8 mouse cellular contexts compared by ENCODE assay signal in the genomic region with DNA sequence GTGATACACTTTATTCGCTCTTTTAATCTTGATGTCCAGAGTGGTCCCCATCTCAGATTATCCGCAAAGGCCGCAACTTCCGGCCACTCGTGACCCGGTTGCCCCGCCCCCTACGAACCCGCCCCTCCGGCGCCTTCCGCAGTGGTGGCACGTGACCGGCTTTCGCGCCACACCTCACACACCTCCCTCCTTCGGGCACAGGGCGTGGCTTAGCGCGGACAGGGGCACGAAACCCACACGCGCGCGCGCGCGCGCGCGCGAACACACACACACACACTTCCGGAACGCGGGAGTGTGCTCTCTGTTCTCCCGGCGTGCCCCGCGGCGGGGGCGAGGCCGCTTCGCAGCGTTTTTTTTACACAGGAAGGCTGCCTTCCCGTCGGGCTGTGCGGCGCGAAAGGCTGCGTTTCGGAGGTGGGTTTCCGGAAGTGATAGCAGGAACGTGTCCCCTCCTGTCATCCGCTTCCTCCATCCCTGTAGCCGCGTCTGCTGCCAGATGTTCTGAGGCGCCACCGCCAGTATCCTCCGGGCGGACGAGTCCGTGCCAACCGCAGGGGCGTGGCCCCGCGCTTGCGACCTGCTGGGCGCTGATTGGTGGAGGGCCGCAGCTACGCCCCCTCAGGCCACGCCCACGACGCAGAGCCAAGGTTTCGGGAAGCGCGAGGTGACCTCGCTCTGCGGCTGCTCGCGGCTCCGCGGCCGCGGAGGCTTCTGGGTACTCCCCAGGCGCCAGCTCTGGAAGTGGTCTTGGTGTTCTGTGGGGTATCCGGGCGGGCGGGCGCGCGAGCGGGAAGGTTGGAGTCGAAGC. TPM values are rescaled to one million over a fixed set of nuclear protein-coding genes. Genes with fewer than 3 reads are reported as not detected.
DNase-seq lines count a peak whose midpoint lies in the region; ATAC-seq and TF ChIP-seq lines count a peak whose summit lies in the region.

A gene (minus strand): TSS at position 487 of the 808 bp plus-strand sequence.

- dilution Hi-C loops in CH12.LX (cut with MboI; ENCODE audit: extremely low pct_ligation_motif_present, extremely low pct_unique_long_range_greater_than_20kb, low sequenced_read_pairs), result no loop called here

- DNase-seq in CH12.LX (ENCODE audit: extremely low read depth), result peak; percentile 99
- DNase-seq in c-Kit-positive CD71-positive TER-119-positive erythroid progenitor cells, embryonic 14.5 days (ENCODE audit: low spot score), result peak; percentile 95
- peak; percentile 98 for DNase-seq in heart, postnatal 0 days (ENCODE audit: low spot score)
- DNase-seq in kidney, postnatal 4 days, result peak; percentile 97 to 98

- peak within 1 kb of the TSS; percentile 70 for H3K9ac ChIP-seq in CH12.LX (ENCODE audit: insufficient read depth, low read depth)
- H3K9ac ChIP-seq in forebrain, embryonic 12.5 days, result peak within 1 kb of the TSS; percentile 82
- H3K9ac ChIP-seq in heart, postnatal 0 days (replicated peaks; ENCODE audit: low read depth, low read length), result peak within 1 kb of the TSS; percentile 79
- peak within 1 kb of the TSS; percentile 88 for H3K9ac ChIP-seq in liver, embryonic 16.5 days (ENCODE audit: low read depth, low read length)
- H3K9ac ChIP-seq in neural tube, embryonic 13.5 days, result peak within 1 kb of the TSS; percentile 86

- peak within 1 kb of the TSS; percentile 80 for H3K27ac ChIP-seq in CH12.LX (ENCODE audit: insufficient read depth, low read depth)
- peak within 1 kb of the TSS; percentile 96 for H3K27ac ChIP-seq in forebrain, embryonic 12.5 days
- H3K27ac ChIP-seq in heart, postnatal 0 days (ENCODE audit: low read depth), result peak within 1 kb of the TSS; percentile 97
- H3K27ac ChIP-seq in liver, embryonic 16.5 days (ENCODE audit: low read length), result peak within 1 kb of the TSS; percentile 95
- peak within 1 kb of the TSS; percentile 95 for H3K27ac ChIP-seq in neural tube, embryonic 13.5 days (replicated peaks)
- peak within 1 kb of the TSS; percentile 90 for H3K27ac ChIP-seq in testis, adult 2 months (ENCODE audit: control insufficient read depth, insufficient read depth, low read depth, low read length)

- peaks cover 0 to 21% of the 10 kb centered on the region in 2 experiments for H3K36me3 ChIP-seq in CH12.LX (replicated peaks in 1 of 2; ENCODE audit: control insufficient read depth in 1 of 2, insufficient read depth in 1 of 2, low read length in 1 of 2)
- no peaks in the 10 kb centered on the region for H3K36me3 ChIP-seq in forebrain, embryonic 12.5 days (replicated peaks)
- H3K36me3 ChIP-seq in heart, postnatal 0 days (replicated peaks; ENCODE audit: control insufficient read depth, insufficient read depth, low read length), result no peaks in the 10 kb centered on the region
- H3K36me3 ChIP-seq in liver, embryonic 16.5 days (ENCODE audit: control insufficient read depth, insufficient read depth), result no peaks in the 10 kb centered on the region
- no peaks in the 10 kb centered on the region for H3K36me3 ChIP-seq in neural tube, embryonic 13.5 days
- no peaks in the 10 kb centered on the region for H3K36me3 ChIP-seq in testis, adult 2 months (ENCODE audit: control insufficient read depth, insufficient read depth, low read length)

- peak within 1 kb of the TSS; percentile 86 for H3K4me2 ChIP-seq in CH12.LX (ENCODE audit: insufficient read depth, low read depth, poor library complexity, severe bottlenecking)
- peak within 1 kb of the TSS; percentile 74 for H3K4me2 ChIP-seq in forebrain, embryonic 12.5 days
- H3K4me2 ChIP-seq in heart, postnatal 0 days (ENCODE audit: low read depth, low read length), result peak within 1 kb of the TSS; percentile 65
- H3K4me2 ChIP-seq in liver, embryonic 16.5 days (ENCODE audit: low read depth, low read length), result peak within 1 kb of the TSS; percentile 80
- peak within 1 kb of the TSS; percentile 80 for H3K4me2 ChIP-seq in neural tube, embryonic 13.5 days

- no peaks in the 10 kb centered on the region for H3K9me3 ChIP-seq in CH12.LX (replicated peaks; ENCODE audit: low read length)
- H3K9me3 ChIP-seq in forebrain, embryonic 12.5 days, result no peaks in the 10 kb centered on the region
- H3K9me3 ChIP-seq in heart, postnatal 0 days (replicated peaks; ENCODE audit: control insufficient read depth, low read length), result no peaks in the 10 kb centered on the region
- H3K9me3 ChIP-seq in liver, embryonic 16.5 days (replicated peaks; ENCODE audit: control insufficient read depth, low read length), result no peaks in the 10 kb centered on the region
- no peaks in the 10 kb centered on the region for H3K9me3 ChIP-seq in neural tube, embryonic 13.5 days

- peak; percentile 94 for ATAC-seq in forebrain, embryonic 12.5 days (ENCODE audit: low FRiP score)
- peak; percentile 91 for ATAC-seq in heart, postnatal 0 days (ENCODE audit: insufficient read depth, low read depth)
- ATAC-seq in liver, embryonic 16.5 days (ENCODE audit: low read depth), result peak; percentile 90
- ATAC-seq in neural tube, embryonic 13.5 days (ENCODE audit: low read depth), result peak; percentile 94

- H3K27me3 ChIP-seq in CH12.LX (replicated peaks), result no peaks in the 10 kb centered on the region
- no peaks in the 10 kb centered on the region for H3K27me3 ChIP-seq in forebrain, embryonic 12.5 days
- no peaks in the 10 kb centered on the region for H3K27me3 ChIP-seq in heart, postnatal 0 days (ENCODE audit: control insufficient read depth, insufficient read depth, low read length)
- no peaks in the 10 kb centered on the region for H3K27me3 ChIP-seq in liver, embryonic 16.5 days (ENCODE audit: control insufficient read depth, insufficient read depth, low read depth, low read length)
- no peaks in the 10 kb centered on the region for H3K27me3 ChIP-seq in neural tube, embryonic 13.5 days
- H3K27me3 ChIP-seq in testis, adult 2 months (ENCODE audit: control insufficient read depth, insufficient read depth, low read length), result no peaks in the 10 kb centered on the region

- H3K4me3 ChIP-seq in CH12.LX (replicated peaks in 1 of 3; ENCODE audit: low read depth in 2 of 3, low read length in 2 of 3, poor library complexity in 1 of 3), result peak within 1 kb of the TSS; percentile 68 to 95 (median 82)
- peak within 1 kb of the TSS; percentile 90 for H3K4me3 ChIP-seq in forebrain, embryonic 12.5 days (replicated peaks)
- peak within 1 kb of the TSS; percentile 83 for H3K4me3 ChIP-seq in heart, postnatal 0 days (ENCODE audit: low read depth, low read length)
- peak within 1 kb of the TSS; percentile 91 for H3K4me3 ChIP-seq in liver, embryonic 16.5 days (ENCODE audit: low read depth, low read length)
- H3K4me3 ChIP-seq in neural tube, embryonic 13.5 days, result peak within 1 kb of the TSS; percentile 90
- H3K4me3 ChIP-seq in testis, adult 2 months (ENCODE audit: control insufficient read depth, low read depth, low read length), result peak within 1 kb of the TSS; percentile 82

- peak; percentile 99 for TF ChIP-seq POLR2A in CH12.LX (IDR thresholded peaks at IDR 0.05; ENCODE audit: low read depth, low read length)
- peak; percentile 85 for TF ChIP-seq POLR2A in testis, adult 2 months (IDR thresholded peaks at IDR 0.05; ENCODE audit: control insufficient read depth, low read depth, low read length)

- peaks cover 7% of the 10 kb centered on the region for H3K79me2 ChIP-seq in CH12.LX (replicated peaks; ENCODE audit: control insufficient read depth, extremely low read depth, insufficient read depth, poor library complexity, severe bottlenecking)

- in situ Hi-C loops in CH12.LX (cut with MboI; ENCODE audit: low pct_ligation_motif_present, low pct_unique_long_range_greater_than_20kb, low sequenced_read_pairs), result no loop called here

- peaks cover 9 to 40% of the 10 kb centered on the region in 2 experiments for H3K4me1 ChIP-seq in CH12.LX (ENCODE audit: control insufficient read depth in 1 of 2, insufficient read depth in 2 of 2)
- peaks cover 24% of the 10 kb centered on the region for H3K4me1 ChIP-seq in forebrain, embryonic 12.5 days
- peaks cover 28% of the 10 kb centered on the region for H3K4me1 ChIP-seq in heart, postnatal 0 days (ENCODE audit: control insufficient read depth, insufficient read depth)
- peaks cover 24% of the 10 kb centered on the region for H3K4me1 ChIP-seq in liver, embryonic 16.5 days (ENCODE audit: control insufficient read depth, low read depth, low read length)
- peaks cover 35% of the 10 kb centered on the region for H3K4me1 ChIP-seq in neural tube, embryonic 13.5 days (replicated peaks)
- peaks cover 3% of the 10 kb centered on the region; the same call in 1 of the 2 replicates for H3K4me1 ChIP-seq in testis, adult 2 months (ENCODE audit: control insufficient read depth, insufficient read depth, low read length)

- TF ChIP-seq CTCF in CH12.LX (conservative IDR thresholded peaks at IDR 0.05 in 1 of 2, IDR thresholded peaks at IDR 0.05 in 1 of 2; ENCODE audit: low read depth in 2 of 2, low read length in 2 of 2), result no peak
- TF ChIP-seq CTCF in heart, postnatal 0 days (IDR thresholded peaks at IDR 0.05; ENCODE audit: low read depth), result peak; percentile 13; the same call in 1 of the 2 replicates
- no peak for TF ChIP-seq CTCF in testis, adult 2 months (IDR thresholded peaks at IDR 0.05; ENCODE audit: control insufficient read depth, insufficient read depth, insufficient replicate concordance, low read depth, low read length)

- TF ChIP-seq EP300 in CH12.LX (IDR thresholded peaks at IDR 0.05; ENCODE audit: low read length), result no peak
- peak; percentile 96 for TF ChIP-seq EP300 in heart, postnatal 0 days (IDR thresholded peaks at IDR 0.05; ENCODE audit: low read depth)

- TF ChIP-seq RAD21 in CH12.LX (IDR thresholded peaks at IDR 0.05; ENCODE audit: low read depth, low read length), result no peak

- under 1% methylated on average over 93 of the region's 93 CpGs for WGBS in forebrain, embryonic 12.5 days
- WGBS in heart, postnatal 0 days, result under 1% methylated on average over 92 of the region's 93 CpGs
- WGBS in liver, embryonic 16.5 days (ENCODE audit: insufficient replicate concordance), result under 1% methylated on average over 93 of the region's 93 CpGs
- under 1% methylated on average over 91 of the region's 93 CpGs for WGBS in neural tube, embryonic 13.5 days

TF ChIP-seq in CH12.LX, 34 proteins besides CTCF, POLR2A, EP300 and RAD21 (continues in another document):
- peak; percentile 10 for TF ChIP-seq SMC3 (IDR thresholded peaks at IDR 0.05; ENCODE audit: low read depth, low read length)
- TF ChIP-seq ZMIZ1 (IDR thresholded peaks at IDR 0.05; ENCODE audit: low read depth, low read length), result peak; percentile 97
- peak; percentile 21; the same call in 1 of the 2 replicates for TF ChIP-seq GABPA (IDR thresholded peaks at IDR 0.05; ENCODE audit: insufficient replicate concordance, low read depth, low read length)

RNA-seq across cellular contexts. Expression of the gene that starts here (rescaled TPM):
- total RNA-seq in CH12.LX (2012; rRNA removed) (46.9 and 47.8 TPM in 2 replicates), CH12.LX (2014; rRNA removed) (74.4 and 75.5 TPM in 2 replicates)
- polyA plus RNA-seq in CH12.LX (2012; ENCODE audit: insufficient read length, low read depth), result 40.0 and 43.5 TPM in 2 replicates
- polyA plus RNA-seq in forebrain, embryonic 12.5 days (2016; fragmentation: Nextera tagmentation; extraction: Ambion mirVana), result 53.3 and 55.6 TPM in 2 replicates
- total RNA-seq in heart, postnatal 0 days (2014; rRNA removed; ENCODE audit: low replicate concordance), result 39.7 and 55.8 TPM in 2 replicates
- 35.6 and 37.2 TPM in 2 replicates for polyA plus RNA-seq in heart, postnatal 0 days (2015; fragmentation: Nextera tagmentation; extraction: Ambion mirVana)
- polyA plus RNA-seq in liver, embryonic 16.5 days (2015; fragmentation: Nextera tagmentation; extraction: Ambion mirVana), result 19.4 and 24.0 TPM in 2 replicates
- polyA plus RNA-seq in neural tube, embryonic 13.5 days (2015; fragmentation: Nextera tagmentation; extraction: Ambion mirVana), result 74.6 and 82.4 TPM in 2 replicates
- polyA plus RNA-seq in testis, adult 2 months (2012; rRNA removed), result 14.2 and 16.7 TPM in 2 replicates

Comparison
In these comparisons a context has a peak if more than half of its experiments do, and no peak if none do; other contexts are left out.
1. Peak in every context shown above with its lines: DNase-seq, ATAC-seq, H3K4me3 ChIP-seq and H3K27ac ChIP-seq.